Mouse (Mus musculus): ENCODE measurements around the gene Rab6b.

DNA sequence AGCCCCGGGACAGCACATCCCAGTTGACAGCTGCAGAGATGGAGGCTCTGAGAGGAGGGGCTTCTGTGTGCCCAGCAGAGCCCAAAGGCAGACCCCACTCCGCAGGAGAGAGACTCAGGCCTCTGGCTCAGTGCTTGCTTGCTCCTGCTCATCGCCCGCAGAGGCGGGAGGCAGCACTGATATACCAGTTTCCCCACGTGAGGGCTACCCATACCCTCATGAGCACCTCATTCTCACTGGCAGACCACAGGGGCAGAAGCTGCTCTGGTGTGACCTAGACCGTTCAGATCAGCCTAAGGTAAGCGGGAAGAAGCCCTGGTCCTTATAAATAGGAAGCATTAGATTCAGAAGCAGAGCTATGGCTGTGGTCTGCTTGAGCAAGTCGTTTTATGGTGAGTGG, 8.2 kb downstream of the Rab6b start:
- no peak for TF ChIP-seq CTCF (IDR thresholded peaks at IDR 0.05; ENCODE audit: low read depth, low read length)
- no peak for TF ChIP-seq GATA1 (IDR thresholded peaks at IDR 0.05; ENCODE audit: borderline replicate concordance, low read length)
- TF ChIP-seq TAL1 (conservative IDR thresholded peaks at IDR 0.05; ENCODE audit: low read depth, low read length): no peak
- no peak for TF ChIP-seq POLR2AphosphoS5 (IDR thresholded peaks at IDR 0.05; ENCODE audit: insufficient replicate concordance, low read depth, low read length)
- TF ChIP-seq GATA2 (IDR thresholded peaks at IDR 0.05; ENCODE audit: borderline replicate concordance, low read depth, low read length): no peak
